Mouse (Mus musculus) forebrain, embryonic 12.5 days (tissue): Measurements from ENCODE around the gene Nynrin. TPM values are rescaled to one million over a fixed set of nuclear protein-coding genes. Genes with fewer than 3 reads are reported as not detected.
A peak's percentile ranks its signal among the peaks of the same experiment; 100 is the strongest.

ENCODE experiments used
- ATAC-seq: fragments of 200-750 bp; cut with Nextera tagmentation; 2 replicates; pipeline ENCODE4 v1.8.0; 2017; ENCODE audit warnings: moderate TSS enrichment; ENCODE audit not compliant: low FRiP score
- H3K27ac ChIP-seq: fragments of 300-500 bp; sonication (generic); 2 replicates; pipeline ENCODE4 v1.5.1; 2016; ENCODE audit warnings: mild to moderate bottlenecking
- H3K27me3 ChIP-seq: fragments of 300-500 bp; sonication (generic); 2 replicates; pipeline ENCODE4 v1.6.1; 2016; ENCODE audit warnings: mild to moderate bottlenecking
- H3K36me3 ChIP-seq: fragments of 300-500 bp; sonication (generic); replicated peaks from 2 replicates; pipeline ENCODE4 v1.6.1; 2016; ENCODE audit warnings: mild to moderate bottlenecking
- H3K4me1 ChIP-seq: fragments of 300-500 bp; sonication (generic); 2 replicates; pipeline ENCODE4 v1.6.1; 2016
- H3K4me2 ChIP-seq: fragments of 300-500 bp; sonication (generic); 2 replicates; pipeline ENCODE4 v1.6.1; 2016; ENCODE audit warnings: mild to moderate bottlenecking, moderate library complexity
- H3K4me3 ChIP-seq: fragments of 300-500 bp; sonication (generic); replicated peaks from 2 replicates; pipeline ENCODE4 v1.5.1; 2016; ENCODE audit warnings: mild to moderate bottlenecking
- H3K9ac ChIP-seq: fragments of 300-500 bp; sonication (generic); 2 replicates; pipeline ENCODE4 v1.6.1; 2016; ENCODE audit warnings: mild to moderate bottlenecking
- H3K9me3 ChIP-seq: fragments of 300-500 bp; sonication (generic); 2 replicates; pipeline ENCODE4 v1.6.1; 2016
- WGBS: fragments of 180-500 bp; shearing (Covaris S2); methylation state at CpG from one replicate; pipeline ENCODE4 v1.1.7; 2016; 5-methylcytosine and 5-hydroxymethylcytosine counted together
- polyA plus RNA-seq: library from polyadenylated mRNA; unstranded; fragments of >200 nt; fragmentation: Nextera tagmentation; extraction: Ambion mirVana; gene quantifications from 2 replicates; pipeline ENCODE4 v1.2.1, GENCODE M21; 2016

Gene Nynrin
- polyA plus RNA-seq, 1 experiment from 2014 or later = 23.9 TPM

DNA sequence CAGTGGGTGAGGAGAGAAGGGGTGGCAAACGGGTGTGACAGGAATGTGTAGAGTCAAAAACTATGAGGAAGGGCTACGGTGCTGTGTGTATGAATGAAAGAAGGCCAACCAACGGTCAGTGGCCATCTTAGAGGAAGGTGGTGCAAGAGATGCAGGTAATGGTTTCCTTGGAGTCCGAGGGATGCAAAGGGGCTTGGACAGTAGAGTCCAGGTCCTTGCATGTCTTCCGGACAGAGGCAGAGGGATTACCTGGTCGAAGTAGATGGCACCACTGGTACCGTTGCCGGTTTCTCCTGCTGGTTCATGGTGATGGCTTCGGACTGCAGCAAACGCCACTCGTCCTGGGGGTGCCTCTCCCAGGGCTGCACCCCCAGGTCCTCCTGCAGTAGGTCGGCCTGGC, 29.9 kb downstream of the Nynrin start:
- H3K27me3 ChIP-seq = no peaks in the 10 kb centered on the region
- H3K9ac ChIP-seq = no peak overlapping the region
- peaks cover 21% of the 10 kb centered on the region for H3K4me1 ChIP-seq
- WGBS = 90% methylated on average over 12 of the region's 12 CpGs
- peak overlapping the region; percentile 86 for H3K27ac ChIP-seq
- peaks cover 25% of the 10 kb centered on the region for H3K36me3 ChIP-seq
- ATAC-seq = no peak
- no peak overlapping the region for H3K4me2 ChIP-seq
- no peak overlapping the region for H3K4me3 ChIP-seq
- H3K9me3 ChIP-seq = no peaks in the 10 kb centered on the region

- H3K4me3 ChIP-seq = peak within 1 kb of the TSS; percentile 84
- ATAC-seq = peak; percentile 27
- H3K27ac ChIP-seq = peak within 1 kb of the TSS; percentile 86
- H3K9me3 ChIP-seq = no peaks in the 10 kb centered on the region
- H3K4me1 ChIP-seq = peaks cover 21% of the 10 kb centered on the region
- 39% methylated on average over 4 of the region's 4 CpGs for WGBS
- H3K27me3 ChIP-seq = no peaks in the 10 kb centered on the region
- H3K4me2 ChIP-seq = peak within 1 kb of the TSS; percentile 76
- H3K9ac ChIP-seq = peak within 1 kb of the TSS; percentile 87
- peaks cover 29% of the 10 kb centered on the region for H3K36me3 ChIP-seq
These were observed 30.4 kb downstream of the Nynrin start, which contains the start of gene Cbln3 for GRCm38 (mm10) chr14:55884166-55884565. TSS of gene Cbln3 (minus strand) at chr14:55884392.

GRCm38 (mm10) chr14:55884713-55885113, 30.9 kb downstream of the Nynrin start, which contains the start of gene Khnyn:
TSS of gene Khnyn (plus strand) at chr14:55884947.
- ATAC-seq = peak; percentile 92
- H3K27me3 ChIP-seq = no peaks in the 10 kb centered on the region
- under 1% methylated on average over 30 of the region's 30 CpGs for WGBS
- H3K9me3 ChIP-seq = no peaks in the 10 kb centered on the region
- H3K36me3 ChIP-seq = peaks cover 34% of the 10 kb centered on the region
- peaks cover 21% of the 10 kb centered on the region for H3K4me1 ChIP-seq
- peak within 1 kb of the TSS; percentile 84 for H3K4me3 ChIP-seq
- peak within 1 kb of the TSS; percentile 87 for H3K9ac ChIP-seq
- peak within 1 kb of the TSS; percentile 86 for H3K27ac ChIP-seq
- H3K4me2 ChIP-seq = peak within 1 kb of the TSS; percentile 76

DNA sequence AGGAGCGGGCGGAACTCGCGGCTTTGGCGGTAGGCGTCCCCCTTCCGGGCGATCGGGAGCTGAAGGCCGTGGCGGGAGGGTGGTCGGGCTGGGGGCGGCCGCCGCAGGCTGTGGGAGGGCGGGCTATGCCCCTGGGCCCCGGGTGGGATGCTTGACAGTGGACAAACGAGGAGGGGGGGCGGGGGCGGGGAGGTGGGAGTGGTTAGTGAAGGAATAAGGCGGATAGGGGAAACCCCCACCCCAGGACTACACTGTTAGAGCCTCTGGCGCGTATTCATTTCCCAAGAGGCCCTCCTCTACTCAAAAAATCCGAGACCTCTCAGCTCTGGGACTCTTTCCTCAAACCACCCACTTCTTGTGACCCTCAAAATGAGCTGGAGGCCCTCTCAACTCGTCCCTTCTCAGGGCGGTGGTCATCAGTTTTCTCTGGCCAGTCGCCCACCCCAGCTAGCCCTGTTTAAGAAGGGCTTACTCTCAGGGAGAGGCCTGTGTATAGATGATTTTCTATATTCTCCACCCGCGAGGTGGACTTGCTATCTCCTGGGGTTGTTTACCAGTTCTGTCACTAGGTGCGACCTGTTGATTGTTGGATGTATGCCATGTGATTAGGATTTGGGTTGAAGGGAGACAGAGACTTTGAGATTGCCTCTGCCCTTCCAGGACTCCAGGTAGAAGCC, 31.4 kb downstream of the Nynrin start:
- Histone ChIP-seq H3K9me3 (no peaks in the 10 kb centered on the region), H3K36me3 (peaks cover 40% of the 10 kb centered on the region), H3K9ac (peak overlapping the region; percentile 87), H3K4me3 (peak overlapping the region; percentile 84), H3K27me3 (no peaks in the 10 kb centered on the region), H3K4me1 (peaks cover 21% of the 10 kb centered on the region), H3K27ac (peak overlapping the region; percentile 86), H3K4me2 (peak overlapping the region; percentile 76)
- ATAC-seq = peak; percentile 68
- under 1% methylated on average over 23 of the region's 30 CpGs for WGBS

DNA sequence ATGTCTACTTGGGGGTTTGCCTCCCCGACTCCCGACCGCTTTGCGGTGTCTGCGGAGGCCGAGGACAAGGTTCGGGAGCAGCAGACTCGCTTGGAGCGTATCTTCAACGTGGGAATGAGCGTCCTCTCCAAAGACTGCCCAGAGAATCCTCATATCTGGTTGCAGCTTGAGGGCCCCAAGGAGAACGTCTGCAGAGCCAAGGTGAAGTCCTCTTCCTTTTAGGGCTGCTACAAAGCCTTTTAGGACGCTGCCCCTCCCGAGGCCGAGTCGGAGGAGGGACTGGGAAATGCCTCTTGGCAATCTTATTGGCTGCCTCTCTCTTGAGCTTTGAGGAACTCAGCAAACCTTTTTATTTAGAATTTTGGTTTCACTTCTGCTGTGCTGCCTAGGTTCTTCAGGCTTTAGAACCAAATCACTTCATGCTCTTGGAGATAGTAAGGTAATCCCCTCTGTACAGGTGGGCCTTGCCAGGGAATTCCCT, 32.0 kb downstream of the Nynrin start:
- 0 out of 2 replicates have a peak overlapping the region, but pooled peaks have one; percentile 11 for H3K27ac ChIP-seq

DNA sequence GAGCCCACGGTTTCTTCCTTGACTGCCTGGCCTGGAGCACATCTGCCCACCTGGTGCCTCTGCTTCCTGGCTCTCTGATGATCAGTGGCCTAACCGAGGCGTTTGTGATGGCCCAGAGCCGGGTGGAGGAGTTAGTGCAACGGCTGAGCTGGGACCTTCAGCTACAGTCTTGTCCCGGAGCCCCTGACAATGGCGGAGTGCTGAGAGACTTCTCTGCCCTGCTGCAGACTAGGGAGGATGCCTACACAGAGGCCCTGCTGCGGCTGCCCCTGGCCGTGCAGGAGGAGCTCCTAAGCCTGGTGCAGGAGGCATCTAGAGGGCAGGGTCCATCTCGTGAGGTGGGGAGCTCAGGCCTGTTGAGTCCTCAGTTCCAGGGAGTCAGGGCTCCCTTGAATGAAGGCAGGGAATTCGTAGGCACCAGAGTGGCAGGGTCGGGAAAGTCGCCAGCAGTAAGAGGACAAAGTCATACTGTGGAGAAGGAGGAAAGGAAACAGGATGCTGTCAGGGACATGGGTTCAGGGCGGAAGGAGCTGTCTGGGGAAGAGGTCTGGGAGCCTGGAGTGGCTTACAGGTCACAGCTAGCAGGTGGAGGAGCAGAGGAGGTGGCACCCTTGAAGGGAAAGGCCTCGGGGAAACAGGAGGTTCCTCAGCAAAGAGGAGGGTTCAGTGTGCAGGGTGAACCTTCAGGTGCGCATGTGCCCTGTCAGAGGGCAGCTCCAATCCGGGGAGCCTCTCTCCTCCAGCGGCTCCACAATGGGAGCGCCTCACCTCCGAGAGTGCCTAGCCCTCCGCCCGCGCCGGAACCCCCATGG, 33.0 kb downstream of the Nynrin start:
- ATAC-seq = no peak
- Histone ChIP-seq H3K4me3 (no peak overlapping the region), H3K4me1 (peaks cover 21% of the 10 kb centered on the region), H3K27me3 (no peaks in the 10 kb centered on the region), H3K27ac (no peak overlapping the region), H3K36me3 (peaks cover 55% of the 10 kb centered on the region), H3K4me2 (no peak overlapping the region), H3K9ac (0 out of 2 replicates have a peak overlapping the region, but pooled peaks have one; percentile 25), H3K9me3 (no peaks in the 10 kb centered on the region)
- 85% methylated on average over 24 of the region's 24 CpGs for WGBS

More for the DNA sequence above, 32.0 kb downstream of the Nynrin start:
- peak overlapping the region; percentile 87 for H3K9ac ChIP-seq
- H3K36me3 ChIP-seq = peaks cover 46% of the 10 kb centered on the region
- no peaks in the 10 kb centered on the region for H3K27me3 ChIP-seq
- no peak for ATAC-seq
- H3K9me3 ChIP-seq = no peaks in the 10 kb centered on the region
- H3K4me1 ChIP-seq = peaks cover 21% of the 10 kb centered on the region
- H3K4me3 ChIP-seq = peak overlapping the region; percentile 84
- 19% methylated on average over 16 of the region's 16 CpGs for WGBS
- H3K4me2 ChIP-seq = peak overlapping the region; percentile 76

DNA sequence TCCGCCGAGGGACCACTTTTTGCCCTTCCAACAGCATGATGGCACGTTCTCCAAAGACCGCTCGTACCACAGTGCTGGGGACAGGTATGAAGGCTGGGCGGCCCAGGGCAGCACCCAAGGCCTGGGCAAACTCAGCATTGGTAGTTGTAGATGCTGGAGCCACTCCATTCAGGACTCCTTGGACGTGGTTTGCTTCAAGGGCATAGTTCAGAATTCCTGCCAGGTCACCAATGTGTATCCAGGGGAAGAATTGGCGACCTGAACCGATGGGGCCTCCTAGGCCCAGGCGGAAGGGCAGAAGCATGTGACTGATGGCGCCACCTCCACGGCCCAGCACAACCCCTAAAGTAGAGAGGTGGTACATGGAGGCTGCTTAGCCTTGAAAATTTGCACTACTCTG, 43.9 kb downstream of the Nynrin start:
- Histone ChIP-seq H3K36me3 (peaks cover 52% of the 10 kb centered on the region), H3K4me2 (no peak overlapping the region), H3K27ac (no peak overlapping the region), H3K9ac (no peak overlapping the region), H3K4me3 (no peak overlapping the region), H3K9me3 (no peaks in the 10 kb centered on the region), H3K4me1 (peaks cover 16% of the 10 kb centered on the region), H3K27me3 (0 out of 2 replicates have a peak, but pooled peaks cover 5% of the 10 kb centered on the region)
- 95% methylated on average over 12 of the region's 12 CpGs for WGBS
- ATAC-seq = no peak

DNA sequence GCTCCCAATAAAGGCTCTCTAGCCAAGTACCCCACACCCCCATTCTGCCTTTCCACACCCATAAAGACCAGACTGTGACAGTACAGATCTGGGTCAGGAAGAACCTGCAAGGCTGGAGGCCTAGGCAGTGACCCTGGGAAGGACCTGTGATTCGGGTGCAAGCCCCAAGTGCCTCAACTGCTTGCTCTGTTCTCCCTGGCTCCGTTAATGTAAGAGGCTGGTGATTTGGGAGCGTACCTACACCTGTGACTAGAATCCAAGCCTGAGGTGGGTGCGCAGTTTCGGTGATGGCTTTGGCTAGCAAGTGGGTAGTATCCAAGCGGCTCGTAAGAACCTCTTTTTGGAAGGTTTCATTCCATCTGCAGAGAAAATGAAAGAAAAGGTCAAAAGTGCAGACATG, 45.1 kb downstream of the Nynrin start:
- no peak overlapping the region for H3K27ac ChIP-seq
- H3K9ac ChIP-seq = no peak overlapping the region
- peaks cover 43% of the 10 kb centered on the region for H3K36me3 ChIP-seq
- H3K4me3 ChIP-seq = no peak overlapping the region
- H3K9me3 ChIP-seq = no peaks in the 10 kb centered on the region
- ATAC-seq = no peak
- 0 out of 2 replicates have a peak, but pooled peaks cover 5% of the 10 kb centered on the region for H3K27me3 ChIP-seq
- peak overlapping the region; percentile 83; the same call in 1 of the 2 replicates for H3K4me2 ChIP-seq
- H3K4me1 ChIP-seq = peaks cover 16% of the 10 kb centered on the region
- 90% methylated on average over 7 of the region's 7 CpGs for WGBS

DNA sequence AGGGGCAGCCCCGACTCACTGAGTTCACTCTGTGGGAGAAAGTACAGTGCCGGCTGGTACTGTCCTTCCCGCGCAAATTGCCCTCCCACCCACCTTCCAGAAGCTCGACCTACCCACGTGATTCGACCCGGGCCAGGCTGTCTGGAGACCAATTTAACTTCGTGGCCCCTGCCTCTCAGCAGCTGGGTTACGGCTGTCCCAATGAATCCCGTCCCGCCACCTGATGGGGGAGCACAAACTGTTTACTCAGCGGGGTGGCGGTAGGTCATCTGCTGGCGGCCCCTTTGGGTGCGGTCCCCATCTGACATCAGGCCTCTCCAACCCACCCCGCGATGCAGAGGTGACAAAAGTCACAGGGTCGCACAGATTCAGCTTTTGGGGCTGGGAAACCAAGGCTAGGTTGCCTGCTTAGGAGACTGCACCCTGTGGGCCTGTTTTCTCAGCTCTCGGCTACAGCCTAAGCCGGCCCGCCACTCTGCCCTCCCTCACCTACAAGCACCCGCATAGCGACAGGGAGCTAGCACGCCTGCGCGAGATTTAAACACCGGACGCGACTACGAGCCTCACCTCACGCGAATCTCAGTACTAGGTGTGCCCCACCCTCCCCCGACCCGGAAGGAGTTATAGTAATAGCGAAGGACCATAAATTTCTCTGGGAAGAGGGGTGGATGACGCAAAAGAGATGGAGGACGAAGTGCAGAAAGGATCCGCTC, 46.0 kb downstream of the Nynrin start, which contains the start of gene Sdr39u1:
Gene Sdr39u1 (minus strand): TSS at position 593 of the 713 bp plus-strand sequence.
- Histone ChIP-seq H3K4me2 (peak within 1 kb of the TSS; percentile 83), H3K4me3 (peak within 1 kb of the TSS; percentile 45), H3K9me3 (no peaks in the 10 kb centered on the region), H3K27ac (peak within 1 kb of the TSS; percentile 47; the same call in 1 of the 2 replicates), H3K36me3 (peaks cover 34% of the 10 kb centered on the region), H3K4me1 (peaks cover 16% of the 10 kb centered on the region), H3K27me3 (0 out of 2 replicates have a peak, but pooled peaks cover 5% of the 10 kb centered on the region), H3K9ac (peak within 1 kb of the TSS; percentile 65)
- peak; percentile 93 for ATAC-seq
- WGBS = 4% methylated on average over 39 of the region's 39 CpGs

- H3K4me2 ChIP-seq = peak overlapping the region; percentile 83
- 9% methylated on average over 12 of the region's 12 CpGs for WGBS
- peak overlapping the region; percentile 45 for H3K4me3 ChIP-seq
- no peaks in the 10 kb centered on the region for H3K9me3 ChIP-seq
- H3K27me3 ChIP-seq = 0 out of 2 replicates have a peak, but pooled peaks cover 5% of the 10 kb centered on the region
- peaks cover 28% of the 10 kb centered on the region for H3K36me3 ChIP-seq
- H3K27ac ChIP-seq = peak overlapping the region; percentile 42; the same call in 1 of the 2 replicates
- H3K9ac ChIP-seq = peak overlapping the region; percentile 65
- ATAC-seq = no peak; the same call in 1 of the 2 replicates
- peaks cover 16% of the 10 kb centered on the region for H3K4me1 ChIP-seq
These were observed 46.6 kb downstream of the Nynrin start for GRCm38 (mm10) chr14:55900414-55900755.

- 32% methylated on average over 1 of the region's 1 CpGs for WGBS
- peaks cover 6% of the 10 kb centered on the region for H3K4me1 ChIP-seq
These were observed 51.7 kb downstream of the Nynrin start for GRCm38 (mm10) chr14:55905518-55905917.

More at GRCm38 (mm10) chr14:55905518-55905917, 51.7 kb downstream of the Nynrin start:
- Histone ChIP-seq H3K4me3 (no peak overlapping the region), H3K9me3 (no peaks in the 10 kb centered on the region), H3K27ac (no peak overlapping the region), H3K4me2 (no peak overlapping the region), H3K36me3 (no peaks in the 10 kb centered on the region), H3K27me3 (peaks cover 10% of the 10 kb centered on the region; the same call in 1 of the 2 replicates), H3K9ac (no peak overlapping the region)
- no peak for ATAC-seq
